Mouse (Mus musculus): Measurements from ENCODE around the gene Tlr12.

DNA sequence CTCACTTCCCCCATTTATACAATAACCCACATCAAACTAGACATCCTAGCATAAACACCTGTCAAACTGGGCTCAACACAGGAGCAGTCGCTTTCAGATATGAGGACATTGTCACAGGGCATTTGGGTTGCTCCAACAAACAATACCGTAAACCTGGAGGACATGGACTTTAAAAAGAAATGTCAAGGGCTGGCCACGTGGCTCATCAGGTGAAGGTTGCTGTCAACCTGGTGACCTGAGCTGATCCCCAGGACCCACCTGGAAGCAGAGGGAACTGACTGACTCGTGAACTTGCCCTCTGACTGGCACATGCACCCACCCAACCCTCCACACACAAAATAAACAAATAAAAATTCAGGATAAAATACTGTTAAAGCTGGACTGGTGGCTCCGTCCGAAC lies 2.2 kb upstream of the Tlr12 start:
- no peak for TF ChIP-seq CTCF (IDR thresholded peaks at IDR 0.05; ENCODE audit: control insufficient read depth, insufficient read depth, low read length)
- TF ChIP-seq POLR2A (IDR thresholded peaks at IDR 0.05; ENCODE audit: borderline replicate concordance, control insufficient read depth, low read depth, low read length) = no peak
